Mouse (Mus musculus): ENCODE measurements around the gene Ranbp1. TPM values are rescaled to one million over a fixed set of nuclear protein-coding genes. Genes with fewer than 3 reads are reported as not detected.

The Ranbp1 gene
- total and polyA plus RNA-seq, 3 experiments = 605 to 1,263 (median 1,124) TPM

GRCm38 (mm10) chr16:18195068-18195467 is 53.5 kb downstream of the Ranbp1 start (continued):
- TF ChIP-seq USF2 (conservative IDR thresholded peaks at IDR 0.05; ENCODE audit: low read depth, low read length) (no peak), BHLHE40 (IDR thresholded peaks at IDR 0.05; ENCODE audit: low read depth, low read length) (peak; percentile 37; the same call in 1 of the 2 replicates), ETS1 (conservative IDR thresholded peaks at IDR 0.05; ENCODE audit: low read depth, low read length) (no peak), NRF1 (IDR thresholded peaks at IDR 0.05; ENCODE audit: low read depth, low read length) (no peak), CTCF (conservative IDR thresholded peaks at IDR 0.05 in 1 of 2, IDR thresholded peaks at IDR 0.05 in 1 of 2; ENCODE audit: low read depth in 2 of 2, low read length in 2 of 2) (no peak), HCFC1 (IDR thresholded peaks at IDR 0.05; ENCODE audit: low read depth, low read length) (no peak), ELF1 (IDR thresholded peaks at IDR 0.05; ENCODE audit: low read depth, low read length) (no peak), CHD2 (IDR thresholded peaks at IDR 0.05; ENCODE audit: low read length) (no peak), MAZ (IDR thresholded peaks at IDR 0.05; ENCODE audit: low read depth, low read length) (no peak), UBTF (IDR thresholded peaks at IDR 0.05; ENCODE audit: low read depth, low read length) (no peak), POLR2A (IDR thresholded peaks at IDR 0.05; ENCODE audit: low read depth, low read length) (no peak), POLR2AphosphoS2 (IDR thresholded peaks at IDR 0.05; ENCODE audit: low read depth, low read length) (no peak), NELFE (IDR thresholded peaks at IDR 0.05; ENCODE audit: low read depth, low read length) (no peak), JUND (conservative IDR thresholded peaks at IDR 0.05; ENCODE audit: low read depth, low read length) (no peak), MAFK (IDR thresholded peaks at IDR 0.05; ENCODE audit: insufficient replicate concordance, low read length) (no peak), TBP (conservative IDR thresholded peaks at IDR 0.05; ENCODE audit: low read depth, low read length) (no peak), ZC3H11A (IDR thresholded peaks at IDR 0.05; ENCODE audit: low read depth, low read length) (no peak), GABPA (IDR thresholded peaks at IDR 0.05; ENCODE audit: insufficient replicate concordance, low read depth, low read length) (no peak), ZMIZ1 (IDR thresholded peaks at IDR 0.05; ENCODE audit: low read depth, low read length) (no peak)

DNA sequence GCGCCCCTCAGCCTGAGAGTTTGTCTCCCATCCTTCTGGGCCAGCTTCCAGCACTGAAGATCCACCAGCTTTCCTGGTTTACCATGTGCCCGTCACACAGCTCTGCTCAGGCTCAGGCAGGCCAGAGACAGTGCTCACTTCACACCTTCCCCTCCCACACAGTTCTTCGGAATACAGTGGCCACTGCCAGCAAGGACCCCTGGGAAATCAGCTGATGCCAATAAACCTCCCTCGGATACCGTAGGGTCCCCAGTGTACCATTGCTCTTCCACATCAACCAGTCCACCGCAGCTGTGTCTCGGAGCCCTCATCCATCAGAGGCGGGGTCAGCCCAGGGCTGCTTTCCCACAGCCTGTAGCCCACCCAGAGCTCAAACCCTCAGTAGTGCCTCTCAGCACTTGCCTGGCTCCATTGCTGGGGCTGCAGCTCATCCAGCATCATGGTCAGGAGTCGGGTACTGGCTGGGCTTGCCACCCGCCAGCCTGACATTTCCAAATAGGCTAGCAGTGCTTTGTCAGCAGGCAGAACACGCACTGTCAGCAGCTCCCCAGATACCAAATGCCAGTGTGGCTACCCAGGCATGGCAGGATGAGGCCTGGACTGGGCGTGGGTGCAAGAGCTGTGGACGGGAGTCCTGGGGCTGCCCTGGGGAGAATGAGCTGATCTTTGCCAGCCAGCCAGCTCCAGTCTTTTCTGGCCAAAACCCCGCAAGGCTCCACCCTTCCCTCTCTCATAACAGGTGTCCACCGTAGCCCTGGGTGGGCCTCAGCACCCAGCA is 54.1 kb downstream of the Ranbp1 start:
- Histone ChIP-seq H3K9ac (ENCODE audit: insufficient read depth, low read depth) (no peak overlapping the region), H3K79me2 (replicated peaks; ENCODE audit: control insufficient read depth, extremely low read depth, insufficient read depth, poor library complexity, severe bottlenecking) (no peaks in the 10 kb centered on the region), H3K4me3 (replicated peaks in 1 of 3; ENCODE audit: low read depth in 2 of 3, low read length in 2 of 3, poor library complexity in 1 of 3) (no peak overlapping the region), H3K4me1 (ENCODE audit: control insufficient read depth in 1 of 2, insufficient read depth in 2 of 2) (peaks cover 8 to 12% of the 10 kb centered on the region in 2 experiments; a peak in 3 of 4 replicates), H3K9me3 (replicated peaks; ENCODE audit: low read length) (no peaks in the 10 kb centered on the region), H3K27me3 (replicated peaks) (peaks cover 95% of the 10 kb centered on the region), H3K36me3 (replicated peaks in 1 of 2; ENCODE audit: control insufficient read depth in 1 of 2, insufficient read depth in 1 of 2, low read length in 1 of 2) (no peaks in the 10 kb centered on the region), H3K4me2 (ENCODE audit: insufficient read depth, low read depth, poor library complexity, severe bottlenecking) (no peak overlapping the region), H3K27ac (ENCODE audit: insufficient read depth, low read depth) (no peak overlapping the region)
- DNase-seq (ENCODE audit: extremely low read depth) = no peak
- TF ChIP-seq ZC3H11A (IDR thresholded peaks at IDR 0.05; ENCODE audit: low read depth, low read length) (no peak), UBTF (IDR thresholded peaks at IDR 0.05; ENCODE audit: low read depth, low read length) (no peak), USF2 (conservative IDR thresholded peaks at IDR 0.05; ENCODE audit: low read depth, low read length) (no peak), MAX (IDR thresholded peaks at IDR 0.05; ENCODE audit: low read length) (no peak), ZKSCAN1 (IDR thresholded peaks at IDR 0.05; ENCODE audit: borderline replicate concordance, low read depth, low read length) (no peak), KAT2A (IDR thresholded peaks at IDR 0.05; ENCODE audit: insufficient replicate concordance, low read length) (no peak), TBP (conservative IDR thresholded peaks at IDR 0.05; ENCODE audit: low read depth, low read length) (no peak), MAZ (IDR thresholded peaks at IDR 0.05; ENCODE audit: low read depth, low read length) (no peak), SIN3A (IDR thresholded peaks at IDR 0.05; ENCODE audit: low read length) (no peak), CHD1 (IDR thresholded peaks at IDR 0.05; ENCODE audit: low read depth, low read length) (no peak), JUND (conservative IDR thresholded peaks at IDR 0.05; ENCODE audit: low read depth, low read length) (no peak), USF1 (IDR thresholded peaks at IDR 0.05; ENCODE audit: low read depth, low read length) (no peak), ZMIZ1 (IDR thresholded peaks at IDR 0.05; ENCODE audit: low read depth, low read length) (no peak), PAX5 (IDR thresholded peaks at IDR 0.05; ENCODE audit: low read length) (no peak), GABPA (IDR thresholded peaks at IDR 0.05; ENCODE audit: insufficient replicate concordance, low read depth, low read length) (no peak), HCFC1 (IDR thresholded peaks at IDR 0.05; ENCODE audit: low read depth, low read length) (no peak), ELF1 (IDR thresholded peaks at IDR 0.05; ENCODE audit: low read depth, low read length) (no peak), MYC (IDR thresholded peaks at IDR 0.05; ENCODE audit: low read depth, low read length) (no peak), ZNF384 (IDR thresholded peaks at IDR 0.05; ENCODE audit: low read depth, low read length) (no peak), MXI1 (IDR thresholded peaks at IDR 0.05; ENCODE audit: low read depth, low read length) (no peak)
- in situ Hi-C loops (cut with MboI; ENCODE audit: low pct_ligation_motif_present, low pct_unique_long_range_greater_than_20kb, low sequenced_read_pairs) = no loop called here
- dilution Hi-C loops (cut with MboI; ENCODE audit: extremely low pct_ligation_motif_present, extremely low pct_unique_long_range_greater_than_20kb, low sequenced_read_pairs) = no loop called here
